Mouse (Mus musculus): ENCODE measurements around the gene Morc1. TPM values are rescaled to one million over a fixed set of nuclear protein-coding genes. Genes with fewer than 3 reads are reported as not detected.

Morc1 gene
- total RNA-seq, 4 experiments from 2014 or later = 0.17 TPM; not detected in 3

DNA sequence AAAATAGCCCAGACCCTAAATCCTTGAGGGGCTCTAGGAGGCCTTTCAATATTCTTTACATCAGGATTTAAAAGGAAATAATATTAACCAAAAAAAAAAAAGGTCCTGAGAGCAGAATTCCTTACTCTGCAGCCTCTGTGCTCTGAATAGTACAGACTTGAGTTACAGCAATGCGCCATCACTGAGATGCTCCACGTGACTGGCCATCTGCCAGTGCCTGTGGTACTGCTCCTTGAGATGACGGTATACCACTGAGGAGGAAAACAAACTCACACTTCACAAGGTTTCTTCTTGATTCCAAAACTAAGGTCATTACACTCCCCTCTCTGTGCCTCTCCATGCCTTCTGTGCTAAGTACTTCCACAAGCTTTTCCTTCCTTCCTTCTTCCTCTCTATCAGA is 195.1 kb downstream of the Morc1 start:
- DNase-seq (ENCODE audit: low spot score in 2 of 2) = no peak

DNA sequence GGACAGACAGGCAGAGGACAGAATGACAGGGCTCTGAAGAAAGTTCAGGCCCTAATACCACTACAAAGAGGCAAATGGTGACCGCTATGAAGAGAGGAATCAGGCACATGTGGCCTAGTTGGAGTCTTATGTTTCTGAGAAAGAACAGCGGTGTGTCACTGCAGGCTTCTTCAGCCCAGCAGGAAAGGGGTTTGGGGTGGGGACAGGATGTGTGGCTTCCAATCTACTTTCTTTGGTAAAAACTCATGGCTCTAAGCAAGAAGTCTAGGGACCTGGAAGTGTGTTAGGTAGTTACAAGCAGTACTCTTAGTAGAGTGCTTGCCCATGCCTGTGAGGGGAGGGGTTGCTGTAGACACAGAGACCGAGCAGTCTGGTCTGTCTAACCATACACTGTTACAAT is 196.3 kb downstream of the Morc1 start:
- no peak for DNase-seq (ENCODE audit: low spot score in 2 of 2)

DNA sequence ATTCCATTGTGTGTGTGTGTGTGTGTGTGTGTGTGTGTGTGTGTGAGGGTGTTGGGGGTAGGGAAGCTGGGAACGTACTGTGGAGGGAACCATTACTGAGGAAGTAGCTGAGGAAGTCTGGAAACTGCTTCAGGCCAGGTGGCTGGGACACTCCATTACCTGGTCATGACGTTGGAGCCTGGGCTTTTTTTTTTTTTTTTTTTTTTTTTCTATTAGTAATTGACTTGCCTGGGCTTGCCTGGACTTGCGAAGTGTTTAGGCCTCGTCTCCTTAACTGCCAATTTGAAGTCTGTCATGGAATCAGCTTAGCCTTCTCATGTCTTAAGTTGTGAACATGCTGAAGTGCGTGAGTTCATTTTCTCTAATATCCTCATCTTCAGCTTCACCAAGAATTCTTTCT is 198.7 kb downstream of the Morc1 start:
- DNase-seq (ENCODE audit: low spot score in 2 of 2) = no peak

DNA sequence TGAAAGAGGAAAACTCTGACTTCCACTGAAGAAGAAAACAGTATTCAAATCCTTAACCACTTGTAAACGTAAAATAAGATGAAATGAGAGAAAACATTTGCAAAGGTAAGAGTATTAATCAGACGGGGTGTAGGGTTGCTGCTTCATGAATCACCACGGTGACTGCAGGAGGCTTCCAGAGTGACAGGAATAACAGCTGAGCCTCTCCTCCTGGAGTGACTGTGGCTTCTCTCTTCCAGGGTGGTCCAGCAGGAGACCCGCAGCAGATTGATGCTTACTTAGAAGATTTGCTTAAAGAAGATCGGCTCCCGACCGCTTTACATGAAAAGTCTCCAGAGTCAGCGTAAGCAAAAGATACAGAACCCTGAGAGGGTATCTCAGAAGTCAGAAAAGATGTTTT is 199.4 kb downstream of the Morc1 start:
- no peak for DNase-seq (ENCODE audit: low spot score in 2 of 2)

DNA sequence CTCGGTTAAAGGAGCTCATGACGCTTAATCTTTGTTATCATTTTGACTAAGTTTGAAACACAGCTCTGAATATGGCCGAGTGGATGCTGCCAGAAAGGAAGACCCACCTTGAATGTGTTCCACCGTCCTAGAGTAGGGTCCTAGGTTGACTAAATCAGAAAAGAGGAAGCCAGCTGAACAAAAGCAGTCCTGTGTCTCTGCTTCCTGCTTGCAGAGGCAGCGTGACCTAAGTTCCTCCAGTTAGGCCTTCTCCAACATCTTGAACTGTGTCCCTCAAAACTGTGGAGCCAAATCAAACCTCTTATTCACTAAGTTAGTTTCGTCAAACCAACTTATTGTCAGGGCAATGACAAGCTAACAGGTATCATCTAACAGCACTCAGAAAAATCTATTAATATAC is 201.3 kb downstream of the Morc1 start:
- no peak for DNase-seq (ENCODE audit: low spot score in 2 of 2)

DNA sequence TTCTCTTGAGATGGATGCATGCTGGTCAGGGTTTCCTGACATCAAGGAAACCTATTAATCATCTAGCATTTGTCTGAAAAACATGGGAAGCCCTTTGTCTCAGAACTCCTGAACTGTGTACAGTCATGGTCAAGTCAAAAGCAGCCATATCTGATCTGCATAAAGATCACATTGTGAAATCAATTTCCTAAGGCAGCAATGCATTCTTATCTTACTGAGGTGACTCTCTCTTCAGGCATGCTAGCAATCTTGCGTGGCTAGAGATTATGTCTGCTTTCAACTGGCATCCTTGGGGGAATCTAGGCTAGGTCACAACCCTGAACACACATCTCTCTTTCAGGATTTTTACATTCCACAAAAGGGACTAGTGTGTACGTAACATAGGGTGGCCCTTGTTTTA is 215.2 kb downstream of the Morc1 start:
- no peak for DNase-seq (ENCODE audit: low spot score in 2 of 2)

DNA sequence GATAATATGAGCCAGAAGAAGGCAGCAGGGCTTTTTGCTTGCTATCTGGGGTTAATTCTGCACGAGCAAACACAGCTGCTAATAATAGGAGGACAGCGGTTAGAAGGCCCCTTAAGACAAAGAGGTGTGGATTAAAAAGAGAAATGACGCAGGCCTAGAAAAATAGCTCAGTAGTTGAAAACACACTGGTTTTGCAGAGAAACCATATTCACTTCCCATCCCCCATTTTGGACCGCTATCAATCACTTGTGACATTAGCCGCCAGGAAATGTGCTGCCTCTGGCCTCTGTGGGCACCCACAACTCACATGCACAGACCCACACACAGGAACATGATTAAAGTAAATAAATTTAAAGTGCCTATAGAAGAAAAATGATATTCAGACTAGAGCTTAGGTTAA is 240.7 kb downstream of the Morc1 start:
- DNase-seq (ENCODE audit: low spot score in 2 of 2) = no peak

DNA sequence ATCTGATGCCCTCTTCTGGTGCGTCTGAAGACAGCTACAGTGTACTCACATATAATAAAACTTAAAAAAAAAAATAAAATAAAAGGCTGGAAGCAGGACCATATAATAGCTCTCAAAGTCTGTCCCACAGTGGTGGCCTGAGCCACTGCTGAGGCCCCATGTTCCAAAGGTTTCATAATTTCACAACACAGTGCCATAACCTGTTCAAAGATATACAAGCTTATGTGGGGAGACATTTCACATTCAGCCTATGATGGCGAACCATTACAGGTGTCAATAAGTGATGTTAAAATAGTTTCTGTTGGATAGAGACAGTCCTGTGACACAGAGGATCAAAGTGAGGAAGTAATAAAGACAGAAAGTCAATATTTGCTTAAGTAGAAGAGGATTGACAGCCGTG is 241.6 kb downstream of the Morc1 start:
- DNase-seq (ENCODE audit: low spot score in 2 of 2) = no peak

DNA sequence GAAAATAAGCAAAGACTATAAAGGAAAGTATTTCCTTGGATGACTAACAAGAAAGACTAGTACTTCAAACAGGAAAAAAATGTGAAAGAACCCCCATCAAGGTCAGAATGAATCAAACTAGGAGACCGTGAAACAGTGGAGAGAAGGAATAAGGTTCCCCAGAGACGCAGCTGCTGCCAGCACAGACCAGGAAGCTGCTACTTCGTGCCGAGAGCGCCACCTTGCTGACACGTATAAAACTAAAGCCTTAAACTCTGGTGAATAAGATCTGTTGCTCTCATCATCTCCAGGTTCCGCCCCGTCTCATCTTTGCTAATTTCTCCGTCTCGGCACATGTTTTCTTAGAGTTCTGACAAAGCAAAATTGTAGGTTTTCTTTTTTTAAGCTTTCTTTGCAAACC is 244.6 kb downstream of the Morc1 start:
- DNase-seq (ENCODE audit: low spot score in 2 of 2) = peak; percentile 32

DNA sequence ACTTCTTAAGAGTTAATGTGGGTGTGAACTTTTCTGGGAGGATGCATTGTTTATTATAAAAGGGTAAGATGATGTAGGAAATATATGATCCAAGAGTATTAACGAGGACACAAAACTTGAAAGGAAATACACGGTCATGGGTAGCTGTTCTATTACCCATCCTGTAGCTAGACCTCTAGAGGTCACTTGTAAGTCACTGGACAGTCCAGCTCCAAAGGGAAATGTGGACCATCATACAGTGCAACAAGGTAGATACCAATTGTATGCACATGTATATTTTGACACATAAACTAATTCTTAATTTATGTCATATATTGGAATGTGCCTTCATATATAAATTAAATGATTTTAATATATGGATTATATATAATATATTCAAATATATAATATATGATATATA is 245.2 kb downstream of the Morc1 start:
- DNase-seq (ENCODE audit: low spot score in 2 of 2) = no peak

DNA sequence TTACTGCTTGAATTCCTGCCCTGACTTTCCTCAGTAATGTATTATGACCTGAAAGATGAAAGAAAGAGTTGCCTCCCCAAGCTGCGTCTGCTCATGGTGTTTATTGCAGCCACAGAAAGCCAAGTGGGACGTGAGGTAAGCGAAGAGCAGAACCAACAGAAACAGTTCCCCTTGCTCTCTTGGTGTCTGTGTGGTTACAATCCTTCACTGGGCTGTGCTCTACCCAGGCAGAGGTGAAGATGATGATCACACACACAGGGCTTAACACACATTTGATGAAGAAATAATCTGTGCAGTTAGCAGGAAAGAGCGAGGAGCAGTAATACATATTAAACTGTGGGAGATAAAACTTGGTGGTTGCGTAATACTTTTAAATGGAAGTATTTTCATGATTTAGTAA is 246.3 kb downstream of the Morc1 start:
- DNase-seq (ENCODE audit: low spot score in 2 of 2) = no peak

DNA sequence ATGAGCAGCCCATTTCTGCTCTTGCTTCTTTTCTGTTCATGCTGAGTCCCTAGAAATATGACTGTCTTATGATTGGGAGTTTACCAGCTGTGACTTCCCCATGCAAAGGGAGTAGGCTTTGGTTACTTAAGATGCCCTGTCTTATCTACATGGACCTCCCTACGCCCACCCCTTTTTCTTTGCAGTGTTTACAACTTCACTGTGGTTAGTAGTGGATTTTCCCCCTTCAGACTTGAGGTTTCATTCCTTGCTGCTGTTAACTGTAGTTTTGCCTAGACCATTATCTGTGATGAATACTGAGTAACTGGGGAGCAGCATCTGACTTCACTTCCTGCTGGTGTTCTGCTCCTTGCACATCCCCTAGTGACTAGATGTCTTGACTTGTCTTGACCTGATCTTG is 247.0 kb downstream of the Morc1 start:
- DNase-seq (ENCODE audit: low spot score in 2 of 2) = no peak

Other genes starting within 250 kb of the Morc1 start
- gene Dppa4, start 147.5 kb upstream of the Morc1 start, total RNA-seq (2022) = not detected
- gene Dppa2, start 127.3 kb upstream of the Morc1 start, total RNA-seq (2022) = not detected
- gene Gm5485, start 18.8 kb upstream of the Morc1 start, total RNA-seq (2022) = not detected

All from left cerebral cortex, adult 8-10 months (tissue).